Mouse (Mus musculus) skeletal muscle tissue, adult 2 months (tissue): ENCODE data around the gene Dmrtc2.
"Not testable (repeated sequence)": the region's sequence is repeated elsewhere in the genome, so short reads cannot be mapped to it uniquely, and the experiment has no call there.

ENCODE experiments used
- DNase-seq: peaks from one replicate; pipeline ENCODE4 v3.0.0-alpha.2; 2012; ENCODE audit warnings: low read depth, low spot score

Dmrtc2 gene

GRCm38 (mm10) chr7:24869080-24869479 lies 777 bp upstream of the Dmrtc2 start:
- no peak for DNase-seq

DNA sequence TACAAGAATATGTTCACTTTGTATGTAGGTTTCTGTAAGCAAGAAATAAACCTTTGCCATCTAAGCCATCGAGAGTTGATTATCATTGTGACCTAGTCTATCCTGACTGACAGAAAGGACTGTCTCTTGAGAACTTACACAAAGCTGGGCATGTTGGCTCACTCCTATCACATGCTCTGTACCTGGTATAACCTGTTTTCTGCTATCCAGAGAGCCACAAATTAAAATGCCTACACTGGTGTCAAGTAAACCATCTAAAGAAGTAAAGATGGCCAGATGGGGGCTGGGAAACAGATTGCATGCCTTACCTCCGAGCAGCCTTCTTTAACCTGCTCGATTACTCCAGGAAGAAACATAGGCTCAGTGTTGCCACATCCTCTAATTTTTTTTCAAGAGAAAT lies 7.7 kb downstream of the Dmrtc2 start:
- DNase-seq = no peak

- DNase-seq = no peak
Measured at GRCm38 (mm10) chr7:24879620-24880019, 9.8 kb downstream of the Dmrtc2 start.

DNA sequence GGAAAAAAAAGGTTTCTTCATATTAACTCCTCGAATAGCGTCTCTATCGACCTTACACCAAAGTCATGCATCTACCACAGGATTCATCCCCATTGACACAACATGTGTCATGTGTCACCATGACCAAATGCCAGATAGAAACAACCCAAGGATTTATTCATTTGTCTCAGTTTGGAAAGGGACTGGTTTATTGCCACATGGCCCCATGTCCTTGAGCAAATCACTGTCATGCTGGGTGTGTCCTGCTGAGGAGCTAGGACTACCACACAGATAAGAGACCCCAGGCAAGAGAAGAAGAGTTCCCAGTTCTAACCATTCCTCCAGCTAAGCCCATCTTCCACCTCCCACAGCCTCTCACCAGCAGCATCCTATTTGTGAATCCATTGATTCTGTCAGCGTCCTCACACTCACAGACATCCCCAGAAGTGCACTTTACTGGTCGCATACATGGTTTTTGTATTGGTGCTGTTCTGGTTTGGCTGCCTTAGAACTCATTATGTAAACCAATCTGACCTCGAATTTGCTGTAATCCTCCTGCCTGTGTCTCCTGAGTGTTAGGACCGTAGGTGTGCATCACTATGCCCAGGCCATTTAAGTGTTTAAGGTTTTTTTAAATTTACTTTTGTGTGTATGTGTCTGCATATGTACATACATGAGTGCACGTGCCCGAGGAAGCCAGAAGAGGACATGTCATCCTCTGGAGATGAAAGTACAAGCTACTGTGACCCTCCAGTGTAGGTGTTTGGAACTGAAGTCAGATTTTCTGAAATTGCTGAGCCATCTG lies 12.8 kb downstream of the Dmrtc2 start:
- no peak for DNase-seq

GRCm38 (mm10) chr7:24883896-24884692 lies 14.2 kb downstream of the Dmrtc2 start, which contains the start of gene Rps19:
Rps19 (plus strand) TSS chr7:24884371.
- peak; percentile 99 for DNase-seq

DNA sequence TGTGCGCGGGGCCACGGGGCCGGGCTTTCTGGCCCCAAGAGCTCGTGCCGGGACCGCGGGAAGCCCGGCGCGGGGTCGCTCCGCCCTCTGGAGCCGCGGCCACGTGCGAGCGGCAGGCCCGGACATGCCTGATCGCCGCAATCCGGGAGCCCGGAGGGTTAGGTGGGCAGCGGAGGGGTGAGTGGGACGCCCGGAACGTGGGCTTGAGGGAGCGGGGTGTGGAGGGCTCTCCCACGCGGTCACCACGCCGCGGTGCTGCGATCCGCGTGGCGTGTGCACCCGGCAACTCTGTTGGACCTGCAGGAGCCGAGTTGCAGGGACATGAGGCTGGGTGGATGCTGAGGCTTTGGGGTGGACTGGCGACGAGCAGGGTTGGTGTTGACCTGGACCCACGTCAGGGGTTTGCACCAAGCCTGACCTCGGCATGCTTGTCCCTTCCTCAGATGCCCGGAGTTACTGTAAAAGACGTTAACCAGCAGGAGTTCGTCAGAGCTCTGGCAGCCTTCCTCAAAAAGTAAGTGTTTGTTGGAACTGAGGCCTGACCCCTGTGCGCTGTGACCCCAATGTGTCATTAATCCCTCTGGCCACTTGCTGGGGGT lies 14.9 kb downstream of the Dmrtc2 start:
- no peak for DNase-seq

- DNase-seq = no peak
Measured at GRCm38 (mm10) chr7:24885468-24886307, 15.8 kb downstream of the Dmrtc2 start.

- DNase-seq = no peak
Measured at GRCm38 (mm10) chr7:24886308-24886633, 16.4 kb downstream of the Dmrtc2 start.

GRCm38 (mm10) chr7:24887096-24887495 lies 17.2 kb downstream of the Dmrtc2 start:
- DNase-seq = no peak

DNA sequence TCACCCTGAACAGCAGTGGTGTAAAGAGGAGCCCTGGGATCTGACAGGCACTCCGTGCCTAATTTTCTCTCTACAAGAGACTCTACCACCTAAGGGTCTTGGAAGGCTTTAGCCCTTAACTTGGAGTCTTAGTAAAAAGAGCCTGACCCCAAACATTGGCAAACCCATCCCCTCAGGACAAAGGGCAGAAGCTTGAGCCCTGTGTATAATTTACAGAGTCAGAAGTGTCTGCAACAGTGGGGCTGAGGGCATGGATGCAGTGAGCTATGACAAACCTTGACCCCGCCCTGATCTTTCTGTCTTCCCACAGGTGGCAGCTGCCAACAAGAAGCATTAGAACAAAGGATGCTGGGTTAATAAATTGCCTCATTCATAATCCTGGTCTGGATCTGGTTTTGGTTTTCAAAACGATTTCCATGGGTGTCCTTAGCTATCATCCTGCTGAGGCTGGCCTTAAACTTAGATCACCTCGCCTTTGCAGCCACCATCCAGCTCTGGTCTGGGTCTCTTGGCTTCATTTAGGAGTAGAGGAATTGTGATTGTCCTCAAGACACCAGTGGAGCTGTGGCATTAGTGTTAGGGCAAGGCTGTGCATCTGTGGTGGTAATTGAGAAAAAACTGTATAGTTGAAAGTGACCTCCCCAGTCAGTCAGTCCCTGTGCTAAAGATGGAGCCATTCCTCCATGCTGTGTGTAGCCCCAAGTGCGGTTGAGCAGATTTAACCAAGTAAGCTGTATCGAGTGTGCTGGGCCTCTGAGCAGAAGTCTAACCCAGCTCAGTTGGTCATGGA lies 19.8 kb downstream of the Dmrtc2 start:
- DNase-seq = no peak

- DNase-seq = peak; percentile 72
Measured at GRCm38 (mm10) chr7:24890281-24891216, 20.7 kb downstream of the Dmrtc2 start.

- DNase-seq = no peak
Measured at GRCm38 (mm10) chr7:24891241-24892124, 21.6 kb downstream of the Dmrtc2 start.

GRCm38 (mm10) chr7:24892125-24892583 lies 22.3 kb downstream of the Dmrtc2 start:
- DNase-seq = no peak

DNA sequence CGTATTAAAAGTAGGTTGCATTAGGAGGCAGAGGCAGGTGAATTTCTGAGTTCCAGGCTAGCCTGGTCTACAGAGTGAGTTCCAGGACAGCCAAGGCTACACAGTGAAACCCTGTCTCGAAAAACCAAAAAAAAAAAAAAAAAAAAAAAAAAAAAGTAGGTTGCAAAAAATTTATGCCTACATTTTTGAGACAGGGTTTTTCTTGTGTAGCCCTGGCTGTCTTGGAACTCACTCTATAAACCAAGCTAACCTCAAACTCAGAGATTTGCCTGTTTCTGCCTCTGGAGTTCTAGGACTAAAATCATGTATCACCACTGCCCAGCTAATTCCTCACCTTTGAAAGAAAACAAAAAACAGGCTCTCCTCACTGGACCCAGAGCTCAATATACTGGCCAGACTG lies 25.9 kb downstream of the Dmrtc2 start:
- DNase-seq = not testable (repeated sequence)

GRCm38 (mm10) chr7:24896269-24896668 lies 26.4 kb downstream of the Dmrtc2 start:
- no peak for DNase-seq

GRCm38 (mm10) chr7:24897224-24897623 lies 27.4 kb downstream of the Dmrtc2 start, which contains the start of gene Cd79a:
Cd79a (plus strand) TSS chr7:24897381.
- DNase-seq = no peak

DNA sequence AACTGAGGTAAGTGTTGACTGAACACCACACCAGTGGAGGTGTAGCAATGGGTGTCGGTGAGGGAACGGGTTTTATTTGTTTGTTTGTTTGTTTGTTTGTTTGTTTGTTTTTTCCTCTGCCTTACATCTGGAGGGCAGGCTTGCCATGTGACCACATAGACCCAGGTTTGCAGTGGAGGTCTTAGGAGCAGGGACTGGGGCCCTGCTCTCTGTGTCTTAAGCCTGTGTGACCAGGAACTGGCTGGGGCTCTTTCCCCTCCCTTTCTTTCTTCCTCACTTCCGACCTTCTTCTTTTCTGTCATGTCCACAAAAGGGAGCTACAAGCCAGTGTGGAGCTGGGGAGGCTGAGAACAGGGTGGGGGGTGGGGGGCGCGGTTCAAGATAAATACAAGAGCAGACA lies 28.1 kb downstream of the Dmrtc2 start:
- no peak for DNase-seq

DNA sequence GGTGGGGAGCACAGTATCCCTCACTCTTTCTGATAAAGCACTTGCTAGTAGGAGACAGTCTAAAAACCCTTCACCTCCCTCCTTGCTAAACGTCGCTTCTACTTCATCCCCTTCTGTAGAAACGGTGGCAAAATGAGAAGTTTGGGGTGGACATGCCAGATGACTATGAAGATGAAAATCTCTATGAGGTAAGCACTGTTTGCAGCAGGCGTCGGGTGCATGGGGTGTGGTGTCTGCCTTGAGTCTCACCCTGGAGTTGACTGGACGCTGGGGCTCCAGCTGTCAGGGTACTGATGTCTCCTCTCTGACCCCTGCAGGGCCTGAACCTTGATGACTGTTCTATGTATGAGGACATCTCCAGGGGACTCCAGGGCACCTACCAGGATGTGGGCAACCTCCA lies 31.3 kb downstream of the Dmrtc2 start:
- no peak for DNase-seq

DNA sequence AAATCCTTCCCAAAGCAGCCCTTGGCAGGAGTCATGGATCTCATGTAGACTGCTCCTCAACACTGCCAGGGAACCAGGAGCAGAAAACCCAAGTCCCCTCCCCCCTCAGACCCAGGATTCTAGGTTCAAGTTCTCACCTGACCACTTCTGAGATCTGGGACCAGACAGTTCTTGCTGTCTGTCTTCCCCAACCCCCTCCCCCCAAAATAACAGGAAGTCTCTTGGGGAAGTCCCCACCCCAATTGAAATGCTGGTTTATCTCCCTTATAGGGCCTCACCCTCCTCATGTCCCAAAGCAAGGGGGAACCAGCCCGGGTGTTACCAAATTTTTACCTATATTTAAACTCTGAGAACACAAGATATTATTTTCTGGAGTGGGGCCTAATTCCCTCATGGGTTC lies 32.0 kb downstream of the Dmrtc2 start:
- DNase-seq = no peak
